Mouse (Mus musculus) forebrain, postnatal 0 days (tissue): Measurements from ENCODE around the gene Cars2. TPM values are rescaled to one million over a fixed set of nuclear protein-coding genes. Genes with fewer than 3 reads are reported as not detected.

Experiments
- ATAC-seq: fragments of 200-750 bp; cut with Nextera tagmentation; 2 replicates; pipeline ENCODE4 v1.8.0; 2017; ENCODE audit warnings: mild to moderate bottlenecking, moderate library complexity
- DNase-seq: peaks from one replicate; pipeline ENCODE4 v3.0.0-alpha.2; 2015
- H3K27ac ChIP-seq: fragments of 300-500 bp; sonication (generic); 2 replicates; pipeline ENCODE4 v1.5.1; 2014; ENCODE audit warnings: low read depth, mild to moderate bottlenecking, antibody characterized with exemption, low read length, moderate library complexity, mixed read lengths
- H3K27me3 ChIP-seq: fragments of 300-500 bp; sonication (generic); 2 replicates; pipeline ENCODE4 v1.6.1; 2014; ENCODE audit warnings: mild to moderate bottlenecking, low read length, mixed read lengths; ENCODE audit not compliant: insufficient read depth
- H3K36me3 ChIP-seq: fragments of 300-500 bp; sonication (generic); 2 replicates; pipeline ENCODE4 v1.6.1; 2014; ENCODE audit warnings: mild to moderate bottlenecking, moderate library complexity; ENCODE audit not compliant: insufficient read depth
- H3K4me1 ChIP-seq: fragments of 300-500 bp; sonication (generic); 2 replicates; pipeline ENCODE4 v1.6.1; 2014; ENCODE audit warnings: antibody characterized with exemption; ENCODE audit not compliant: insufficient read depth
- H3K4me2 ChIP-seq: fragments of 300-500 bp; sonication (generic); 2 replicates; pipeline ENCODE4 v1.6.1; 2014; ENCODE audit warnings: low read depth, mild to moderate bottlenecking, moderate library complexity
- H3K4me3 ChIP-seq: fragments of 300-500 bp; sonication (generic); 2 replicates; pipeline ENCODE4 v1.5.1; 2014; ENCODE audit warnings: low read depth, low read length, mixed read lengths
- H3K9ac ChIP-seq: fragments of 300-500 bp; sonication (generic); 2 replicates; pipeline ENCODE4 v1.6.1; 2014; ENCODE audit warnings: mild to moderate bottlenecking
- H3K9me3 ChIP-seq: fragments of 300-500 bp; sonication (generic); 2 replicates; pipeline ENCODE4 v1.6.1; 2016; ENCODE audit warnings: low read length
- CTCF ChIP-seq: sonication (generic); IDR thresholded peaks from 2 replicates; pipeline ENCODE4 v1.5.1; 2016; ENCODE audit warnings: antibody characterized with exemption, control low read depth, low read depth
- WGBS: fragments of 180-500 bp; shearing (Covaris S2); extraction: QIAGEN DNeasy Blood & Tissue Kit; methylation state at CpG from one replicate; pipeline ENCODE4 v1.1.7; 2014; 5-methylcytosine and 5-hydroxymethylcytosine counted together
- polyA plus RNA-seq: library from polyadenylated mRNA; unstranded; fragments of >200 nt; fragmentation: Nextera tagmentation; extraction: Ambion mirVana; gene quantifications from 2 replicates; pipeline ENCODE4 v1.2.1, GENCODE M21; 2015
- total RNA-seq: library from RNA; depleted of rRNA; stranded (reverse); fragments of >200 nt; gene quantifications from 2 replicates; pipeline ENCODE4 v1.2.3, GENCODE M21; 2014; rRNA removed

Gene Cars2
- total RNA-seq, result 39.3 and 49.9 TPM in 2 replicates
- polyA plus RNA-seq, result 23.3 and 25.9 TPM in 2 replicates

DNA sequence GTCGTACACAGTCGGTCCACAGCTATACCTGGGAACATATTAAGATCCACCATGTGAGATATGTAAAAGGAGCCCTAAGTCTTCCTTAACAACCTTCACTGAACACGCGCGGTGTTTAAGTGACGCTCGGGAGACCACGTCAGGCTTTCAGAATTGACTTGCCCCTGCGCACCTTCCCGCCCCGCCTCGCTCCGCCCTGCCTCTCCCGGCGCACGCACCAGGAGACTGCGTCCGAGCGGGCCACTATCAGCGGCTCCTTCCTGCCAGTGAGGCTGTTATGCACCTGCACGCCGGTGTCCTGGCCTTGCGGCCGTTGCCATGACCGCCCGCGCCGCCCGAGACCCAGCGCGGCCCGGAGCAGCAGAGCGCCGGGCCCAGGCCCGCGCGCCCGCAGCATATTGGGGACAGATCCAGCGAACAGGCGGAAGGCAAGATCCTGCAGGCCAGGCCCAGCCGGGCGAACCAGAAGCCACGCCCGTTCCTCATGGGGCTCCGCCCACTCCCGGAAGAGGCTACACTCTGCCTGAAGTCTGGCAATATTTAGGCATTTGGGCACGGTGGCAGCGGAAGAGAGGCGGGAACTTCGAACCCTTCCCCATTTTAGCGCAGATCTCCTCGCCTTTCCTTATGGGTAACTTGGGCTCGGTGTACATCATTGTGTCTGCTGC lies at the start of gene Cars2:
TSS of gene Cars2 (minus strand) at position 503 of the 668 bp plus-strand sequence.
- Histone ChIP-seq H3K9me3 (no peaks in the 10 kb centered on the region), H3K4me2 (peak within 1 kb of the TSS; percentile 84), H3K9ac (peak within 1 kb of the TSS; percentile 89), H3K4me1 (peaks cover 8% of the 10 kb centered on the region; the same call in 1 of the 2 replicates), H3K27ac (peak within 1 kb of the TSS; percentile 92), H3K4me3 (peak within 1 kb of the TSS; percentile 70), H3K36me3 (no peaks in the 10 kb centered on the region; the same call in 1 of the 2 replicates), H3K27me3 (no peaks in the 10 kb centered on the region)
- WGBS, result 2% methylated on average over 53 of the region's 53 CpGs
- ATAC-seq, result peak; percentile 46
- no peak for TF ChIP-seq CTCF
- DNase-seq, result peak; percentile 87

DNA sequence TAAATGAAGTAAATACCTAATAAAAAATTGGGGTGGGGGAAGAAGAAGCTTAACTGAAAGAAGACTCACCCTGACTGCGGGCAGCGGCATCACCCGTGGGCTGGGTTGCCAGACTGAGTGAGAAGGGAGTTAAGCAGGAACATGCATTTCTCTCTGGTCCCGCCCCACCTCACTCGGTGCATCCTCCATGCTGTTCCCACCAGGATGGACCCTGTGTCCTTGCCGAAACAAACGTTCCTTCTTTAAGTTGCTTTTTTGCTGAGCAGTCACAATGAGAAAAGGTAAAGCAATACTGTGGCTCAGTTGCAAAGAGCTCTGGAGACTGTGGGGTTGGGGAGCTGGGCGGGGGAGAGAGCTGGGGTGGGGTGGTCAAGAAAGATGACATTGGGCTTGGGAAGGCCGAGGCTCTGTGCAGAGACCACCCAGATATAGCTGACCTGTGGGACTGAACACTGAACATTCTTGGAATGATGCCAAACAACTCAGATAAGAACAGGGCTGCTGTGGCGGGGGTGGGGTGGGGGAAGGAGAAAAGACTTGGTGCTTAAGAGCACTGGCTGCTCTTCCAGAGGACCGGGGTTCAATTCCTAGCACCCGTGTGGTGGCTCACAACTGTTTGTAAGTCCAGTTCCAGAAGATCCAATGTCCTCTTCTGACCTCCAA lies 42.8 kb upstream of the Cars2 start:
- no peak overlapping the region for H3K27ac ChIP-seq
- no peak overlapping the region for H3K9ac ChIP-seq
- ATAC-seq (no peak), DNase-seq (no peak)
- H3K4me2 ChIP-seq, result no peak overlapping the region
- no peak overlapping the region for H3K4me3 ChIP-seq
- H3K4me1 ChIP-seq, result no peaks in the 10 kb centered on the region
- WGBS, result 74% methylated on average over 12 of the region's 12 CpGs
- H3K36me3 ChIP-seq, result no peaks in the 10 kb centered on the region
- no peak for TF ChIP-seq CTCF
- no peaks in the 10 kb centered on the region for H3K27me3 ChIP-seq
- no peaks in the 10 kb centered on the region for H3K9me3 ChIP-seq

DNA sequence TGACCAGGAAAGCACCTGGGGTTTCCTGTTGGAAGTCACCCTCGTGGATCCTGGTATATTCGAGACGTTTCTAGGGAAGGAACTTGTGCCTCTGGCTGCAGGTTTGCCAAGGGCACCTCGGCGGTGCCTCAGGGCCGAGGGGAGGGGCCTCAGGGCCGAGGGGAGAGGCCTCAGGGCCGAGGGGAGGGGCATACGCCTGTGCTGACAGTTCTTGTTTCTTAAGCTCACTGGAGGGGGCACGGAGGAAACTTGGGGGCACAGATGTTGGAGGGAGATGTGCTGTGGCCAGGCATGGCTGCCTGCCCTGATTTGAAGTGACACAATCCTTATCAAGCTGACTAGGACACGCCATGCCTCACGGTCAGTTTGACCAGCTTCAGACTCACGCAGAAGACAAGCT lies 41.7 kb upstream of the Cars2 start:
- 47% methylated on average over 13 of the region's 13 CpGs for WGBS
- H3K9ac ChIP-seq, result no peak overlapping the region
- no peak for TF ChIP-seq CTCF
- H3K4me1 ChIP-seq, result no peaks in the 10 kb centered on the region
- DNase-seq, result no peak
- no peaks in the 10 kb centered on the region for H3K27me3 ChIP-seq
- no peak overlapping the region for H3K4me2 ChIP-seq
- no peak for ATAC-seq
- no peaks in the 10 kb centered on the region for H3K9me3 ChIP-seq
- H3K36me3 ChIP-seq, result no peaks in the 10 kb centered on the region
- no peak overlapping the region for H3K27ac ChIP-seq
- no peak overlapping the region for H3K4me3 ChIP-seq

- ATAC-seq (no peak), DNase-seq (no peak)
- H3K9me3 ChIP-seq, result no peaks in the 10 kb centered on the region
- H3K27ac ChIP-seq, result no peak overlapping the region
- H3K36me3 ChIP-seq, result no peaks in the 10 kb centered on the region
- H3K4me1 ChIP-seq, result no peaks in the 10 kb centered on the region
- no peaks in the 10 kb centered on the region for H3K27me3 ChIP-seq
- TF ChIP-seq CTCF, result no peak
- H3K4me2 ChIP-seq, result no peak overlapping the region
- 89% methylated on average over 4 of the region's 4 CpGs for WGBS
- no peak overlapping the region for H3K9ac ChIP-seq
- no peak overlapping the region for H3K4me3 ChIP-seq
Observed at GRCm38 (mm10) chr8:11591837-11592236, 41.3 kb upstream of the Cars2 start.

DNA sequence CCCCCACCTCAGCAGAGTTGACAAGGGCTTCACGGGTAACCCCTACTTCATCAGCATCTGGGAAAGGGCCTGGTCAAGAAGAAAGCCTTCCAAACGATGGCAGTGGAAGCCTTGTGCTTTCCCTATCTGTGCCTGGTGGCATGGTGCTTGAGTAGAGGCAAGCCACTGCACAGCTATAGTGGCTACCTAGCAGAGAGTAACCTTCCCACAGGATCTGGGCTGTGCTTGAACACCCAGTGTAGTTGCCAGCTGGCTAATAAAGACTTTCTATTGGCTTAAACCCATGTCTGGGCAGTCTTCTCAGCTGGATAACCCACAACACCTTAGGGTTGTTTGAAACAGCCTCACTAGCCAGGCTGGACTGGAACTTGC lies 35.8 kb upstream of the Cars2 start:
- no peaks in the 10 kb centered on the region for H3K4me1 ChIP-seq
- WGBS, result 92% methylated on average over 2 of the region's 2 CpGs
- no peaks in the 10 kb centered on the region for H3K9me3 ChIP-seq
- no peak for DNase-seq
- TF ChIP-seq CTCF, result no peak
- H3K4me3 ChIP-seq, result no peak overlapping the region
- H3K27me3 ChIP-seq, result no peaks in the 10 kb centered on the region
- no peaks in the 10 kb centered on the region for H3K36me3 ChIP-seq
- ATAC-seq, result no peak
- no peak overlapping the region for H3K9ac ChIP-seq
- H3K4me2 ChIP-seq, result no peak overlapping the region
- H3K27ac ChIP-seq, result no peak overlapping the region

- DNase-seq (no peak), ATAC-seq (no peak)
- Histone ChIP-seq H3K4me2 (no peak overlapping the region), H3K27ac (no peak overlapping the region), H3K4me3 (no peak overlapping the region), H3K4me1 (no peaks in the 10 kb centered on the region), H3K27me3 (no peaks in the 10 kb centered on the region), H3K36me3 (no peaks in the 10 kb centered on the region), H3K9me3 (no peaks in the 10 kb centered on the region), H3K9ac (no peak overlapping the region)
- 87% methylated on average over 21 of the region's 21 CpGs for WGBS
- TF ChIP-seq CTCF, result no peak
Observed at GRCm38 (mm10) chr8:11585513-11586373, 35.2 kb upstream of the Cars2 start.
